ENCODE assay signal across 14 mouse cellular contexts in the genomic region with DNA sequence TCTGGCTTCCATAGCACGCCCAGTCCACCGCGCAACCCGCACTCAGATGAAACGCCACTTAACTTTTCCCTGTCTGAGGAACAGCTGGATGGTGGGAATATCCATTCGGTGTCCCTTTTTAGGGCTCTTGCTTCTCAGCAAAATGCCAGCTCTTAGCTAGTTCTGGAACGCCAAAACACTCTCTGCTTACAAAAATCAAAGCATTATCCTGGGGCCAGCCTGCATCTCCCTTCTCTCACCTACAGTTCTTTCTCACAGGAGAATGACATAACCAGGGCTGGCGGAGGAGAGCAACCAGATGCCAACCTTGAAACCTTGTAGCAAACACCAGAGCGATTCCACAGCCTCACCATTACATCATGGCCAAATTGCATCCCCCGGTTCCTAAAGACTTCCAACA.
DNase-seq lines count a peak whose midpoint lies in the region; ATAC-seq and TF ChIP-seq lines count a peak whose summit lies in the region.
"Had no signal": no experiment of that assay in that cellular context is flagged by ENCODE, and none has a peak within 500 bp of the region (broad histone marks: within the 10 kb centered on the region; RNA-seq: fewer than 3 reads in every experiment).

No protein-coding gene starts in this region.

- peak overlapping the region; percentile 15 for H3K27ac ChIP-seq in cerebellum, adult 2 months (ENCODE audit: insufficient read depth, low read length)
- H3K27ac ChIP-seq in intestine, embryonic 16.5 days (ENCODE audit: low read length) = no peak overlapping the region
- H3K27ac ChIP-seq in olfactory bulb, adult 2 months (ENCODE audit: insufficient read depth, low read depth, low read length) = no peak overlapping the region
- H3K27ac ChIP-seq: liver, embryonic 15.5 days had no signal

- peak overlapping the region; percentile 47 for H3K4me3 ChIP-seq in cerebellum, adult 2 months (replicated peaks; ENCODE audit: insufficient read depth, low read depth, low read length)
- 0 out of 2 replicates have a peak overlapping the region, but pooled peaks have one; percentile 5 for H3K4me3 ChIP-seq in intestine, embryonic 16.5 days (ENCODE audit: low read length)
- peak overlapping the region; percentile 15; the same call in 1 of the 2 replicates for H3K4me3 ChIP-seq in olfactory bulb, adult 2 months (ENCODE audit: insufficient read depth, low read depth, low read length)
- H3K4me3 ChIP-seq: liver, embryonic 15.5 days; myocyte had no signal

- H3K4me1 ChIP-seq in cerebellum, adult 2 months (ENCODE audit: control insufficient read depth, insufficient read depth, low read length) = peaks cover 22% of the 10 kb centered on the region
- H3K4me1 ChIP-seq in intestine, embryonic 16.5 days (ENCODE audit: control insufficient read depth, insufficient read depth, low read length) = peaks cover 5% of the 10 kb centered on the region
- peaks cover 15% of the 10 kb centered on the region for H3K4me1 ChIP-seq in olfactory bulb, adult 2 months (ENCODE audit: control insufficient read depth, insufficient read depth, low read length)
- H3K4me1 ChIP-seq: liver, embryonic 15.5 days had no signal

- DNase-seq in cerebellum, adult 2 months = peak in 1 of 2 experiments; percentile 23
- no peak for DNase-seq in cerebellum, postnatal 14 days
- DNase-seq in right cerebral cortex, postnatal 25 days = peak; percentile 14
- no peak for DNase-seq in right cerebral cortex, postnatal 14 days
- DNase-seq in kidney, adult 9 months = no peak
- DNase-seq in cerebellum, adult 9-11 months = no peak
- DNase-seq: adrenal gland, postnatal 25 days; gastrocnemius, postnatal 36 days; heart, postnatal 4 days; layer of hippocampus, adult 9-11 months had no signal

- 49% methylated on average over 10 of the region's 10 CpGs for WGBS in cerebellum, adult 2 months
- 79% methylated on average over 10 of the region's 10 CpGs for WGBS in intestine, embryonic 16.5 days
- 57% methylated on average over 10 of the region's 10 CpGs for WGBS in olfactory bulb, adult 2 months

- no peaks in the 10 kb centered on the region for H3K27me3 ChIP-seq in cerebellum, adult 2 months (ENCODE audit: control insufficient read depth, insufficient read depth, low read length)
- no peaks in the 10 kb centered on the region for H3K27me3 ChIP-seq in intestine, embryonic 16.5 days (replicated peaks; ENCODE audit: control insufficient read depth, insufficient read depth, low read length)

- ATAC-seq in intestine, embryonic 16.5 days = no peak

- no peak for TF ChIP-seq POLR2A in cerebellum, adult 2 months (IDR thresholded peaks at IDR 0.05; ENCODE audit: borderline replicate concordance, insufficient read depth, low read length)
- no peak for TF ChIP-seq POLR2A in olfactory bulb, adult 2 months (IDR thresholded peaks at IDR 0.05; ENCODE audit: insufficient read depth, low read depth, low read length)

- no peak overlapping the region for H3K9ac ChIP-seq in intestine, embryonic 16.5 days (ENCODE audit: low read depth, low read length)
- H3K9ac ChIP-seq: liver, embryonic 15.5 days had no signal

- no peak for TF ChIP-seq CTCF in cerebellum, adult 2 months (IDR thresholded peaks at IDR 0.05; ENCODE audit: borderline replicate concordance, insufficient read depth, low read depth, low read length)
- no peak for TF ChIP-seq CTCF in olfactory bulb, adult 2 months (IDR thresholded peaks at IDR 0.05; ENCODE audit: insufficient read depth, low read depth, low read length)

- H3K36me3 ChIP-seq in intestine, embryonic 16.5 days (ENCODE audit: control insufficient read depth, insufficient read depth, low read length) = no peaks in the 10 kb centered on the region
- H3K36me3 ChIP-seq: liver, embryonic 15.5 days had no signal

- H3K9me3 ChIP-seq in intestine, embryonic 16.5 days (ENCODE audit: control insufficient read depth, low read length) = no peaks in the 10 kb centered on the region
- H3K9me3 ChIP-seq: liver, embryonic 15.5 days had no signal

- peak overlapping the region; percentile 30; the same call in 1 of the 2 replicates for H3K4me2 ChIP-seq in intestine, embryonic 16.5 days (ENCODE audit: low read depth, low read length)
- H3K4me2 ChIP-seq: liver, embryonic 15.5 days had no signal
